Mouse (Mus musculus): ENCODE data around the gene Nova2.

Gene Nova2

DNA sequence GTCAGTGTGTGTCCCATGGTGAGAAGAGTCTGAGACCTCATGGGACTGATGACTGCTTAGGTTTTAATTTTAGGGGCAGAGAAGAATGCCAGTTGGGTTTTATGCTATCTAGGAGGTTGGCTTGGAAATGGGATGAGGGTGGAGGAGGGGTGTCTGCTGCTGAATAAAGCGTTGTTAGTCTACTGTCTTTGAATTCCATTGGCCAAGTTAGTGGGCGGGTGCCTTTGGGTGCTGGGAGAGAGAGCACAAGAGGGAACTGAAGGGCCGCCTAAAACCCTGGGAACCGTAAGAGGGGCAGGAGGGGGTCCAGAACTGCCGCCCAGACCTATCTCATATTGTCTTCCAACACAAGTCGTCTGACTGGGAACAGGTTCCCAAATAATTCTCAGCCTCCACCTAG, 63.1 kb downstream of the Nova2 start:
- no peak for DNase-seq

DNA sequence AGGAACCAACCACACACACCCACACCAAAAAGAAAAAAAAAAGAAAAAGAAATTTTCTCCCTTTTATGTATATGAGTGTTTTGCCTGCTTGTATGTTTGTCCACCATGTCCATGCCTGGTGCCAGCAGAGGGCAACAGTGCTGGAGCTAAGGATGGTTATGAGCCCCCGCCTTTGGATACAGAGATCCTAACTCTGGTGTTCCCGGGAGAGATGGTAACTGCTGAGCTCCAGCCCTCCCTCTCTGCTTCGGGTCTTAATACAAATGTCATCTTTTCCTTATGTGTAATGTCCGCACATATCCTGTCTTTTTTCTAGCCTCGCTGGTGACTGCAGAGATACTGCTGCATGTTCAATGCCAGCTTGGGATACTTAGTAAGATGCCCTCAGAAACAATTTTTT, 64.3 kb downstream of the Nova2 start:
- DNase-seq: no peak

GRCm38 (mm10) chr7:18990601-18991295, 65.1 kb downstream of the Nova2 start, which contains the start of gene Mypop:
Gene Mypop, plus strand, starts transcription at chr7:18991245.
- peak; percentile 99 for DNase-seq

DNA sequence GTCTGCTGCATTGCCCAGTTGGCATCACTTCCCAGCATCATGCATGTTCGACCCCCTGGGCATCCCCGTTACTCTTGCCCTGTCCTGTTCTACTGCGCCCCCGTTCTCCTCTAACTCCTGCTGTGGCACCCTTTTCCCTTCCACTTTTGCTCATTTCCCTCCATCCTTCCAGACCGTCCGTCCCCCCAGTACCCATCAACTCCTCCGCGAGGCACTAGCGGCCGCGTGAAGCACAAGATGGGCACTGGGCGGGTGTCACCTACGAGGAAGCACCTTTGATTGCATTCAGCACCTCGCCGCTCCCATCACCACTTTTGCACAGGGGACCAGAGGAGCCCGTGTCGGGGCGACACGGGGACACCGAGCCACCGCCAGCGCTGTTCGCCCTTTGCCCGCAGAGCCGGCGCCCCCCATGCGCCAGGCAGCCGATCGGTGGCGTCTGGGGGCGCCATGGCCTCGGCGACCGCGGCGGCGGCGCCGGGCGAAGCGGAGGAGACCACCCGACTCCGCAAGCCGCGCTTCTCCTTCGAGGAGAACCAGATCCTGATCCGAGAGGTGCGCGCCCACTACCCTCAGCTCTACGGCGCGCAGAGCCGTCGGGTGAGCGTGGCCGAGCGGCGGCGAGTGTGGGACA, 66.1 kb downstream of the Nova2 start:
- peak; percentile 39 for DNase-seq

GRCm38 (mm10) chr7:18992294-18992675, 66.6 kb downstream of the Nova2 start:
- DNase-seq: peak; percentile 37

DNA sequence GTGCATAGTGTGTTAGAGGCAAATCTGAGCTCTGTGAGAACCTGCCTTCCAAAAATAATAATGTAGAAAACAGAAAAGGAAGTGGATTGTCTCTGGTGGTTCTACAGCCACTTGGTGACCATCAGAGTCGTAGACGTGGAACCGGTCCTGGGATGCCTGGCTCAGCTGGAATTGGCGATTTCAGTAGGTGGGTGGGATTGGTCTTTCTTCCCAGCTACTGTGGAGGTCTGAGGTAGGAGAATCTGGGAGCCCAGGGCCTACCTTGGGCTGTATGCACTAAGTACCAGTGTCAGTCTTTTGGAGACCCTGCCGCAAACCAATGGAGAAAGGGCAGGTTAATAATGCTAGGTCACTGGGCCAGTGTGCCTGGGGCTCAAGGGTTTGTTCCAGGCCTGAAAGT, 67.3 kb downstream of the Nova2 start:
- no peak for DNase-seq

GRCm38 (mm10) chr7:18998835-18999234, 73.1 kb downstream of the Nova2 start:
- no peak for DNase-seq

GRCm38 (mm10) chr7:19000421-19000820, 74.7 kb downstream of the Nova2 start:
- DNase-seq: peak; percentile 55

DNA sequence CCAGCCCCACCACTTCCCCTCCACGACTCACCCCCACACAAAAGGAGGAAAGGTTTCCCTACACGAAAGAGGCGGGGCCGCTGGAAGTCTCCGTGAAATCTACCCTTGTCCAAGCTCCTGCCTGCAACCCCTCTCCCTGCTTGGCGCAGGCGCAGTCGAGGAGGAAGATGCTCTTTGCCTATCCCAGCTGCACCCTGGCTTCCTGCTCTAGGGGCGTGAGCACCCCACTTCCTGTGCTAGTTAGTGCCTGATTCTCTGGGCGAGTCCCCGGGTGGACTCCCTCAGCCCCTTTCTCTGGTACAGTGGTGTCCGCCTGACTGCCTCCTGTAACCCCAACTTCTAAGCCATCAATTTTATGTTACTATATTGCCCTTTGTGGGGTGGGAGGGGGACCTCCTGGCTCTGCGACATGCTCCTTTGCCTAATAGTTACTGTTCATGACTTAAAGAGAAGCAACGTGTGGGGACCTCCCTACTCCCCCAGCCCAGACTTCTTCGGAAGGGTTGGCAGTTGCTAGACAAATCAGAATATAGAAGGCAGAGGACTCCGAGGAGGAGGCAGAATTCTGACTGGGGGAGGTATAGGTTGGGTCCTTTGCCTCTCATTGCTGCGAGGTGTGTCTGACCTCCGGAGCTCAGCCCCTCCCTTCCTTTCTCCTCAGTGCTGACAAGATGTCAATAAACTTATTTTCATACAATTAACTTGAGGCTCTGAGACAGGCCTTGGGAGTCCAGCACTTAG, 75.5 kb downstream of the Nova2 start:
- peak; percentile 95 for DNase-seq

GRCm38 (mm10) chr7:19001807-19002085, 76.1 kb downstream of the Nova2 start:
- no peak for DNase-seq

DNA sequence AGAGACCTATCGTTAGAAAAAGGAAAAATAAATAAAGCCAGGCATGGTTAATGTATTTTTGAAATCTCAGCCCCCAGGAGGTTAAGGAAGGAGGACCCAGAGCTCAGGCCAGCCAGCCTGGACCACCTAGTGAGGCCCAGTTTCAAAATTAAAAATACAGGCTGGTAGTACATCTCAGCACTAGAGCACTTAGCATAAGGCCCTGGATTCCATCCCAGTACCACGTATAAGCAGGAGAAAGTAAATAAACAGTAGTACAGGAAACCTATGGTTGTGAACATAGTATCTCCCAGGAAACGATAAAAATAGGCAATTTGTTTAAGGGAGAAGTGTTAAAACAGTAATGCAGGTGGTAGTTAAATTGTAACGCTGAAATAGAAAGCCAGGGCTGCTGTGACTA, 76.4 kb downstream of the Nova2 start:
- no peak for DNase-seq

GRCm38 (mm10) chr7:19002848-19003498, 77.3 kb downstream of the Nova2 start:
- DNase-seq: peak; percentile 74

- DNase-seq: peak; percentile 94
Measured at GRCm38 (mm10) chr7:19003902-19004630, 78.4 kb downstream of the Nova2 start, which contains the start of gene Irf2bp1. Gene Irf2bp1, plus strand, starts transcription at chr7:19004044.

DNA sequence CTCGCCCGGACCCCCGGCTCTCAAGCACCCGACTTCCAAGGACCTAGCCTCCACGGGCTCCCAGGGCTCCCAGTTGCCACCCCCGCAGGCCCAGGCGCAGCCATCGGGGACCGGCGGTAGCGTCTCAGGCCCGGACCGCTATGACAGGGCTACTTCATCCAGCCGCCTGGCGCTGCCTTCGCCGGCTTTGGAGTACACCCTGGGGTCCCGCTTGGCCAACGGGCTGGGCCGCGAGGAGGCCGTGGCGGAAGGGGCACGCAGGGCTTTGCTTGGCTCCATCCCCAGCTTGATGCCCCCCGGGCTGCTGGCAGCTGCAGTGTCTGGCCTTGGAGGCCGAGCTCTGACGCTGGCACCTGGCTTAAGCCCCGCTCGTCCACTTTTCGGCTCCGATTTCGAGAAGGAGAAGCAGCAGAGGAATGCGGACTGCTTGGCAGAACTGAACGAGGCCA, 79.0 kb downstream of the Nova2 start:
- DNase-seq: no peak

DNA sequence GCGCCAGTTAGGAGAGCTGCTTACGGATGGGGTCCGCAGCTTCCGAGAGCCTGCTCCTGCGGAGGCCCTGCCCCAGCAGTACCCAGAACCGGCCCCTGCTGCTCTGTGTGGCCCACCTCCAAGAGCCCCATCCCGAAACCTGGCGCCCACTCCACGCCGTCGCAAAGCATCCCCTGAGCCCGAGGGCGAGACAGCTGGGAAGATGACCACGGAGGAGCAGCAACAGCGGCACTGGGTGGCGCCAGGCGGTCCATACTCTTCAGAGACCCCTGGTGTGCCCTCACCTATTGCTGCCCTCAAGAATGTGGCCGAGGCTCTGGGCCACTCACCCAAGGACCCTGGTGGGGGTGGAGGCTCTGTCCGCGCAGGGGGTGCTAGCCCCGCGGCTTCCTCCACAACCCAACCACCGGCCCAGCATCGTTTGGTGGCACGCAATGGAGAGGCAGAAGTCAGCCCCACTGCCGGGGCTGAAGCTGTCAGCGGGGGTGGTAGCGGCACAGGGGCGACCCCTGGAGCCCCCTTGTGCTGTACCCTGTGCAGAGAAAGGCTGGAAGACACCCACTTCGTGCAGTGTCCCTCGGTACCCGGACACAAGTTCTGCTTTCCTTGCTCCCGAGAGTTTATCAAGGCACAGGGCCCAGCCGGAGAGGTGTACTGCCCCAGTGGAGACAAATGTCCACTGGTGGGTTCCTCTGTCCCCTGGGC, 79.9 kb downstream of the Nova2 start:
- DNase-seq: no peak

- DNase-seq: peak; percentile 79
Measured at GRCm38 (mm10) chr7:19006476-19006875, 80.8 kb downstream of the Nova2 start.

- no peak for DNase-seq
Measured at GRCm38 (mm10) chr7:19007026-19007977, 81.6 kb downstream of the Nova2 start.

- no peak for DNase-seq
Measured at GRCm38 (mm10) chr7:19010581-19010980, 84.9 kb downstream of the Nova2 start.

- DNase-seq: no peak
Measured at GRCm38 (mm10) chr7:19012025-19012621, 86.4 kb downstream of the Nova2 start.

DNA sequence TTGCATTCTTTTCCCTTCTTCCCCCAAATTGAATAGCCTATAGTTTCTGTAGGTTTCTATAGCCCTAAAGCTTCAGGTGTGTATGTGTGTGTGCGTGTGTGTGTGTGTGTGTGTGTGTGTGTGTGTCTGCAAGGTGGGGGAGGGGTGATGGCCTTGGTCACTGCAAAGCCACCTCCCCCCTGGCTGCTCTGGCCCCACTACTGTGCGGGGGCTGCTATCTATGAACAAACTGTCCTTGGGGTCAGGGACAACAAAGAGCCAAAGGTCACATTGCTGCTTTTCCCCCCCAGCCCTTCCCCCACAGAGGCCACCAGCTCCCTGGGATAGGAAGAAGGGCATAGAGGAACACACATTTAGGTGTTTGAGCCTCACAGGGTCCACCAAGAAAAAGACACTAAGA, 87.2 kb downstream of the Nova2 start:
- no peak for DNase-seq

DNA sequence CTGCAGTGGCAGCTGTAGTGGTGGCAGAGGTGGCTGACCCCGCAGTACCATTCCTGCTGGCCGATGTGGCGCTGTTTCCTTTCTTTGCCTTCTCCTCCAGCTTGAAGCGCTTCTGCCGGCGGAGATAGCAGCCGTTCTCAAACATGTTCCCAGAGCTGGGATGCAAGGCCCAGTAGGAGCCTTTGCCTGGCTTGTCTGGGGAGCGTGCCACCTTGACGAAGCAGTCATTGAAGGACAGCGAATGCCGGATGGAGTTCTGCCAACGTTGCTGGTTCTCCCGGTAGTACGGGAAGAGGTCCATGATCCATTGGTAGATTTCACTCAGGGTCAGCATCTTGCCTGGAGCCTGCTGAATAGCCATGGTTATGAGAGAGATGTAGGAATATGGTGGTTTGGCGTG, 88.8 kb downstream of the Nova2 start:
- no peak for DNase-seq
